Mouse (Mus musculus): ENCODE measurements around the gene Hdac11. TPM values are rescaled to one million over a fixed set of nuclear protein-coding genes. Genes with fewer than 3 reads are reported as not detected.

Gene Hdac11
- polyA plus RNA-seq, 1 experiment from 2014 or later, result 30.6 TPM

GRCm38 (mm10) chr6:91161506-91162235, 5.2 kb downstream of the Hdac11 start:
- no peak overlapping the region for H3K4me3 ChIP-seq
- peak overlapping the region; percentile 71; the same call in 1 of the 2 replicates for H3K27ac ChIP-seq (replicated peaks)
- H3K9ac ChIP-seq, result no peak overlapping the region
- H3K4me1 ChIP-seq (replicated peaks), result peaks cover 71% of the 10 kb centered on the region
- H3K9me3 ChIP-seq, result no peaks in the 10 kb centered on the region
- ATAC-seq (ENCODE audit: low read depth), result no peak
- H3K27me3 ChIP-seq, result no peaks in the 10 kb centered on the region
- H3K4me2 ChIP-seq, result no peak overlapping the region
- H3K36me3 ChIP-seq, result peaks cover 13% of the 10 kb centered on the region; the same call in 1 of the 2 replicates
- 78% methylated on average over 6 of the region's 6 CpGs for WGBS

- 90% methylated on average over 5 of the region's 5 CpGs for WGBS
- peaks cover 66% of the 10 kb centered on the region for H3K4me1 ChIP-seq (replicated peaks)
- no peak overlapping the region for H3K27ac ChIP-seq (replicated peaks)
- ATAC-seq (ENCODE audit: low read depth), result no peak
- H3K9me3 ChIP-seq, result no peaks in the 10 kb centered on the region
- H3K9ac ChIP-seq, result no peak overlapping the region
- peaks cover 19% of the 10 kb centered on the region; the same call in 1 of the 2 replicates for H3K36me3 ChIP-seq
- no peak overlapping the region for H3K4me3 ChIP-seq
- no peaks in the 10 kb centered on the region for H3K27me3 ChIP-seq
- no peak overlapping the region for H3K4me2 ChIP-seq
Observed at GRCm38 (mm10) chr6:91162314-91162713, 5.8 kb downstream of the Hdac11 start.

- Histone ChIP-seq H3K4me1 (replicated peaks) (peaks cover 56% of the 10 kb centered on the region), H3K9ac (peak overlapping the region; percentile 5; the same call in 1 of the 2 replicates), H3K4me2 (no peak overlapping the region), H3K4me3 (no peak overlapping the region), H3K36me3 (peaks cover 24% of the 10 kb centered on the region; the same call in 1 of the 2 replicates), H3K9me3 (no peaks in the 10 kb centered on the region), H3K27ac (replicated peaks) (no peak overlapping the region), H3K27me3 (no peaks in the 10 kb centered on the region)
- ATAC-seq (ENCODE audit: low read depth), result no peak
- WGBS, result 80% methylated on average over 5 of the region's 5 CpGs
Observed at GRCm38 (mm10) chr6:91163195-91163911, 6.9 kb downstream of the Hdac11 start.

- H3K4me2 ChIP-seq, result no peak overlapping the region
- H3K9me3 ChIP-seq, result no peaks in the 10 kb centered on the region
- no peak for ATAC-seq (ENCODE audit: low read depth)
- WGBS, result 35% methylated on average over 2 of the region's 2 CpGs
- H3K9ac ChIP-seq, result 0 out of 2 replicates have a peak overlapping the region, but pooled peaks have one; percentile 9
- H3K27me3 ChIP-seq, result no peaks in the 10 kb centered on the region
- peaks cover 43% of the 10 kb centered on the region for H3K4me1 ChIP-seq (replicated peaks)
- H3K4me3 ChIP-seq, result no peak overlapping the region
- peak overlapping the region; percentile 10; the same call in 1 of the 2 replicates for H3K27ac ChIP-seq (replicated peaks)
- H3K36me3 ChIP-seq, result peaks cover 37% of the 10 kb centered on the region
Observed at GRCm38 (mm10) chr6:91164584-91164983, 8.1 kb downstream of the Hdac11 start.

- ATAC-seq (ENCODE audit: low read depth), result peak; percentile 21; the same call in 1 of the 2 replicates
- Histone ChIP-seq H3K27me3 (no peaks in the 10 kb centered on the region), H3K36me3 (peaks cover 42% of the 10 kb centered on the region), H3K27ac (replicated peaks) (no peak overlapping the region), H3K4me2 (no peak overlapping the region), H3K9ac (no peak overlapping the region), H3K4me3 (no peak overlapping the region), H3K4me1 (replicated peaks) (peaks cover 37% of the 10 kb centered on the region), H3K9me3 (no peaks in the 10 kb centered on the region)
- 35% methylated on average over 3 of the region's 3 CpGs for WGBS
Observed at GRCm38 (mm10) chr6:91165210-91165609, 8.7 kb downstream of the Hdac11 start.

- Histone ChIP-seq H3K9ac (no peak overlapping the region), H3K9me3 (no peaks in the 10 kb centered on the region), H3K4me1 (replicated peaks) (peaks cover 18% of the 10 kb centered on the region), H3K27me3 (no peaks in the 10 kb centered on the region), H3K4me2 (no peak overlapping the region), H3K27ac (replicated peaks) (no peak overlapping the region), H3K4me3 (no peak overlapping the region), H3K36me3 (peaks cover 62% of the 10 kb centered on the region)
- WGBS, result 65% methylated on average over 3 of the region's 3 CpGs
- no peak for ATAC-seq (ENCODE audit: low read depth)
Observed at GRCm38 (mm10) chr6:91167828-91168227, 11.4 kb downstream of the Hdac11 start.

- H3K4me2 ChIP-seq, result no peak overlapping the region
- peaks cover 14% of the 10 kb centered on the region for H3K4me1 ChIP-seq (replicated peaks)
- H3K27me3 ChIP-seq, result no peaks in the 10 kb centered on the region
- H3K36me3 ChIP-seq, result peaks cover 74% of the 10 kb centered on the region
- H3K9ac ChIP-seq, result no peak overlapping the region
- H3K27ac ChIP-seq (replicated peaks), result no peak overlapping the region
- no peak for ATAC-seq (ENCODE audit: low read depth)
- no peaks in the 10 kb centered on the region for H3K9me3 ChIP-seq
- H3K4me3 ChIP-seq, result no peak overlapping the region
- 92% methylated on average over 8 of the region's 8 CpGs for WGBS
Observed at GRCm38 (mm10) chr6:91169129-91169528, 12.7 kb downstream of the Hdac11 start.

- Histone ChIP-seq H3K4me1 (replicated peaks) (no peaks in the 10 kb centered on the region), H3K9ac (no peak overlapping the region), H3K36me3 (peaks cover 73% of the 10 kb centered on the region), H3K27me3 (no peaks in the 10 kb centered on the region), H3K27ac (replicated peaks) (no peak overlapping the region), H3K4me3 (no peak overlapping the region), H3K4me2 (no peak overlapping the region), H3K9me3 (no peaks in the 10 kb centered on the region)
- ATAC-seq (ENCODE audit: low read depth), result no peak
- WGBS, result 81% methylated on average over 3 of the region's 3 CpGs
Observed at GRCm38 (mm10) chr6:91171396-91171895, 15.0 kb downstream of the Hdac11 start.

GRCm38 (mm10) chr6:91172381-91172780, 15.9 kb downstream of the Hdac11 start:
- Histone ChIP-seq H3K27me3 (no peaks in the 10 kb centered on the region), H3K4me1 (replicated peaks) (no peaks in the 10 kb centered on the region), H3K4me3 (no peak overlapping the region), H3K9me3 (no peaks in the 10 kb centered on the region), H3K36me3 (peaks cover 64% of the 10 kb centered on the region), H3K27ac (replicated peaks) (no peak overlapping the region), H3K9ac (no peak overlapping the region), H3K4me2 (no peak overlapping the region)
- no peak for ATAC-seq (ENCODE audit: low read depth)
- WGBS, result 69% methylated on average over 2 of the region's 2 CpGs

- H3K9ac ChIP-seq, result no peak overlapping the region
- no peaks in the 10 kb centered on the region for H3K27me3 ChIP-seq
- 43% methylated on average over 7 of the region's 7 CpGs for WGBS
- H3K4me2 ChIP-seq, result no peak overlapping the region
- H3K4me3 ChIP-seq, result no peak overlapping the region
- peaks cover 59% of the 10 kb centered on the region for H3K36me3 ChIP-seq
- no peaks in the 10 kb centered on the region for H3K9me3 ChIP-seq
- no peak overlapping the region for H3K27ac ChIP-seq (replicated peaks)
- no peaks in the 10 kb centered on the region for H3K4me1 ChIP-seq (replicated peaks)
- peak; percentile 25; the same call in 1 of the 2 replicates for ATAC-seq (ENCODE audit: low read depth)
Observed at GRCm38 (mm10) chr6:91173221-91173880, 16.9 kb downstream of the Hdac11 start.

GRCm38 (mm10) chr6:91174211-91174610, 17.7 kb downstream of the Hdac11 start:
- WGBS, result 66% methylated on average over 3 of the region's 3 CpGs
- H3K36me3 ChIP-seq, result peaks cover 51% of the 10 kb centered on the region
- H3K4me2 ChIP-seq, result no peak overlapping the region
- H3K27ac ChIP-seq (replicated peaks), result no peak overlapping the region
- H3K9ac ChIP-seq, result no peak overlapping the region
- H3K27me3 ChIP-seq, result no peaks in the 10 kb centered on the region
- H3K4me3 ChIP-seq, result no peak overlapping the region
- H3K9me3 ChIP-seq, result no peaks in the 10 kb centered on the region
- no peaks in the 10 kb centered on the region for H3K4me1 ChIP-seq (replicated peaks)
- ATAC-seq (ENCODE audit: low read depth), result no peak

GRCm38 (mm10) chr6:91180767-91181171, 24.3 kb downstream of the Hdac11 start:
- 55% methylated on average over 9 of the region's 9 CpGs for WGBS
- no peak overlapping the region for H3K4me3 ChIP-seq
- 0 out of 2 replicates have a peak overlapping the region, but pooled peaks have one; percentile 3 for H3K27ac ChIP-seq (replicated peaks)
- H3K4me1 ChIP-seq (replicated peaks), result peaks cover 18% of the 10 kb centered on the region; the same call in 1 of the 2 replicates
- no peak overlapping the region for H3K9ac ChIP-seq
- no peaks in the 10 kb centered on the region for H3K27me3 ChIP-seq
- no peaks in the 10 kb centered on the region for H3K9me3 ChIP-seq
- no peak for ATAC-seq (ENCODE audit: low read depth)
- H3K36me3 ChIP-seq, result no peaks in the 10 kb centered on the region
- H3K4me2 ChIP-seq, result no peak overlapping the region
